Mouse (Mus musculus) right cerebral cortex, postnatal 36 days (tissue): ENCODE data around the gene Fbxl2.

Experiments used
- DNase-seq, 2 experiments: peaks; one replicate each; pipeline ENCODE4 v3.0.0; 2022; ENCODE audit warnings: low spot score in 2 of 2, mixed read lengths in 1 of 2

Fbxl2 gene

DNA sequence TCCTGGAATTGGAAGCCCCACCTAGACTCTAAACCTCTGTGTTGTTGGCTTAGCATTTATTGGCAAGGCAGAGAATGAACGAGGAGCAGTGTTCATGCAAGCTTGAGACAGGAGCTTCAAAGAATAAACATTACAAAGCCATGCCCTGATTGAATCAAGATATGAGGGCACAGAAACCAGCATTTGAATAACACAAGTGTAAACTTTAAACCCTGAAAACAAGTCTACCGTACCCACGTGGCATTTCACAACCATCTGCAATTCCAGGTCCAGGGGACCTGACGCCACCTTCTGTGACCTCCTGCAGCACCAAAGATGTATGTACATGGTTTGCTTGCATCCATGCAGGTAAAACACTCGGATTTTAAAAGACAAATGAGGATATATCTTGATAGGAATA, 123.3 kb downstream of the Fbxl2 start:
- DNase-seq = no peak

DNA sequence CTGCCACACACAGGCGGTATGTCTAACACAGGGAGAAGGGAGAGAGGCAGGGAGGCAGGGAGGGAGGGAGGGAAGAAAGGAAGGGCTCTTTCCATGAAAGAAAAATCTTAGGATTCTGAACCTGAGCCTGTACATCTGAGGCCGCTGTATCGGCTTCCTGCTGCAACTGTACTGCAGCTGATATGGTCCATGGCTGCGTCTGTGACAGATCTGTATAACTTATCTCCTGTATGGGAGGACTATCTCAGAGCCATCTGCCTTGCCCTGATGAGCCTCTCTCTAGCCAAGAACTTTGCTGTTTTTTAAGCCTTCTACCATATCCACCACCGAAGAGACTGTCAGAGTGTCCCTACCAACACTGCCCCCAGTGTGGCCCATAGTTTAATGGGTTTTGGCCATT, 130.2 kb downstream of the Fbxl2 start:
- no peak for DNase-seq
